Mouse (Mus musculus) 3134 (cell line): ENCODE measurements at regions not wholly inside any gene's neighbourhood (a gene's known extent, or its start where the extent isn't known, plus 50 kb on each side); places are given as distances from the start of the nearest gene placed in this dataset.

Experiments used
- DNase-seq: peaks from one replicate; pipeline ENCODE4 v3.0.0-alpha.2; 2011; ENCODE audit warnings: low spot score; ENCODE audit not compliant: insufficient read length; ENCODE audit errors: extremely low read depth

GRCm38 (mm10) chr15:36380461-36381227, 626.9 kb downstream of the Zfp706 start:
- DNase-seq: no peak

GRCm38 (mm10) chr15:36378640-36379039, 628.9 kb downstream of the Zfp706 start:
- no peak for DNase-seq

- DNase-seq: no peak
Observed at GRCm38 (mm10) chr15:36376551-36376950, 631.0 kb downstream of the Zfp706 start.

GRCm38 (mm10) chr15:36375549-36375885, 632.1 kb downstream of the Zfp706 start:
- no peak for DNase-seq

- DNase-seq: peak; percentile 18
Observed at GRCm38 (mm10) chr15:36374732-36375548, 632.6 kb downstream of the Zfp706 start.

- no peak for DNase-seq
Observed at GRCm38 (mm10) chr15:36373900-36374611, 633.5 kb downstream of the Zfp706 start.

GRCm38 (mm10) chr15:36373481-36373880, 634.1 kb downstream of the Zfp706 start:
- DNase-seq: no peak

- no peak for DNase-seq
Observed at GRCm38 (mm10) chr15:36371382-36371781, 636.2 kb downstream of the Zfp706 start.

- no peak for DNase-seq
Observed at GRCm38 (mm10) chr15:36370906-36371305, 636.7 kb downstream of the Zfp706 start.

GRCm38 (mm10) chr15:36367296-36367695, 640.3 kb downstream of the Zfp706 start:
- no peak for DNase-seq

- DNase-seq: no peak
Observed at GRCm38 (mm10) chr15:36364757-36365156, 642.8 kb downstream of the Zfp706 start.

- DNase-seq: no peak
Observed at GRCm38 (mm10) chr15:36364062-36364461, 643.5 kb downstream of the Zfp706 start.

- no peak for DNase-seq
Observed at GRCm38 (mm10) chr15:36362911-36363565, 644.5 kb downstream of the Zfp706 start.

- DNase-seq: no peak
Observed at GRCm38 (mm10) chr15:36361522-36362148, 645.9 kb downstream of the Zfp706 start.

GRCm38 (mm10) chr15:36360694-36361521, 646.7 kb downstream of the Zfp706 start:
- no peak for DNase-seq

GRCm38 (mm10) chr15:36355851-36356250, 651.7 kb downstream of the Zfp706 start:
- no peak for DNase-seq

GRCm38 (mm10) chr15:36354545-36354944, 653.0 kb downstream of the Zfp706 start:
- DNase-seq: no peak

- DNase-seq: no peak
Observed at GRCm38 (mm10) chr15:36353793-36354192, 653.8 kb downstream of the Zfp706 start.

GRCm38 (mm10) chr15:36352929-36353328, 654.6 kb downstream of the Zfp706 start:
- no peak for DNase-seq
